Mouse (Mus musculus) liver, embryonic 14.5 days (tissue): ENCODE data around the gene Col6a6.

Source experiments
- CTCF ChIP-seq: IDR thresholded peaks from 2 replicates; pipeline ENCODE4 v1.5.1; 2016; ENCODE audit warnings: antibody characterized with exemption, low read depth, control low read depth
- EP300 ChIP-seq: IDR thresholded peaks from 2 replicates; pipeline ENCODE4 v1.6.1; 2016; ENCODE audit warnings: antibody characterized with exemption, low read depth

DNA sequence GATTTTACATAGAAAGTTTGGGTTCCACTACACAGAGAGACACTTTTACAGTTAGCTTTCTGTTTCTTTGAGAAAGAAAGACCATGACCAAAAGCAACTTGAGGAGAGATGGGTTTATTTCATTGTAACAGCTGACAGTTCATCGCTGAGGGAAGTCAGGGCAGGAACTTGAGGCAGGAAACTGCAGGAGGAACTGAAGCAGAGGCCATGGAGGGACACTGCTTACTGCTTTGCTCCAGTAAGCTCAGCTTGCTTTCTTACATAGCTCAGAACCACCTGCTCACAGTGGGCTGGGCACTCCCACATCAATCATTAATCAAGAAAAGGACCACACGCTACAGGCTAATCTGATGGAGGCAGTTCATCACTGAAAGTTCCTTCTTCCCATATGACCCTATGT, 171.8 kb downstream of the Col6a6 start:
- TF ChIP-seq CTCF (no peak), EP300 (no peak)
